Mouse (Mus musculus): ENCODE results near the gene Fbp2.

Fbp2 gene

GRCm38 (mm10) chr13:62857941-62858915 lies at the start of gene Fbp2:
TSS of gene Fbp2 (minus strand) at chr13:62858422.
- no peak for DNase-seq (ENCODE audit: low spot score)

GRCm38 (mm10) chr13:62907527-62908162 lies 49.4 kb upstream of the Fbp2 start:
- DNase-seq (ENCODE audit: low spot score) = no peak

- no peak for DNase-seq (ENCODE audit: low spot score)
These were observed 42.9 kb upstream of the Fbp2 start for GRCm38 (mm10) chr13:62901139-62901538.

- no peak for DNase-seq (ENCODE audit: low spot score)
These were observed 39.9 kb upstream of the Fbp2 start for GRCm38 (mm10) chr13:62897927-62898646.

- no peak for DNase-seq (ENCODE audit: low spot score)
These were observed 35.0 kb upstream of the Fbp2 start for GRCm38 (mm10) chr13:62893044-62893842.

- DNase-seq (ENCODE audit: low spot score) = no peak
These were observed 31.1 kb upstream of the Fbp2 start for GRCm38 (mm10) chr13:62889311-62889710.

GRCm38 (mm10) chr13:62887712-62888441 lies 29.7 kb upstream of the Fbp2 start, which contains the start of gene Fbp1:
TSS of gene Fbp1 (minus strand) at chr13:62888282.
- no peak for DNase-seq (ENCODE audit: low spot score)

- no peak for DNase-seq (ENCODE audit: low spot score)
These were observed 26.3 kb upstream of the Fbp2 start for GRCm38 (mm10) chr13:62884536-62884935.

GRCm38 (mm10) chr13:62883925-62884324 lies 25.7 kb upstream of the Fbp2 start:
- DNase-seq (ENCODE audit: low spot score) = no peak

GRCm38 (mm10) chr13:62883436-62883835 lies 25.2 kb upstream of the Fbp2 start:
- no peak for DNase-seq (ENCODE audit: low spot score)

GRCm38 (mm10) chr13:62882856-62883255 lies 24.6 kb upstream of the Fbp2 start:
- no peak for DNase-seq (ENCODE audit: low spot score)

- no peak for DNase-seq (ENCODE audit: low spot score)
These were observed 23.1 kb upstream of the Fbp2 start for GRCm38 (mm10) chr13:62881336-62881735.

GRCm38 (mm10) chr13:62879831-62880615 lies 21.8 kb upstream of the Fbp2 start:
- no peak for DNase-seq (ENCODE audit: low spot score)

GRCm38 (mm10) chr13:62879411-62879810 lies 21.2 kb upstream of the Fbp2 start:
- no peak for DNase-seq (ENCODE audit: low spot score)

GRCm38 (mm10) chr13:62877247-62877646 lies 19.0 kb upstream of the Fbp2 start:
- DNase-seq (ENCODE audit: low spot score) = no peak

- no peak for DNase-seq (ENCODE audit: low spot score)
These were observed 17.9 kb upstream of the Fbp2 start for GRCm38 (mm10) chr13:62876111-62876510.

- no peak for DNase-seq (ENCODE audit: low spot score)
These were observed 14.0 kb upstream of the Fbp2 start for GRCm38 (mm10) chr13:62872252-62872651.

GRCm38 (mm10) chr13:62870605-62871004 lies 12.4 kb upstream of the Fbp2 start:
- DNase-seq (ENCODE audit: low spot score) = no peak

- no peak for DNase-seq (ENCODE audit: low spot score)
These were observed 8.6 kb upstream of the Fbp2 start for GRCm38 (mm10) chr13:62866817-62867216.

Measured in ovary, postnatal 14 days (tissue).